Mouse (Mus musculus) inflammation-experienced regulatory T-cells, adult 6 months (primary cell): ENCODE measurements around the gene Fbxo40. TPM values are rescaled to one million over a fixed set of nuclear protein-coding genes. Genes with fewer than 3 reads are reported as not detected.

ENCODE experiments used
- ATAC-seq: one replicate; pipeline ENCODE4 v1.8.0; 2017
- polyA plus RNA-seq, 3 experiments: library from polyadenylated mRNA; unstranded; fragments of 100-300 nt; shearing (Covaris generic); gene quantifications; one replicate each; pipeline ENCODE4 v1.2.1; 2017

Fbxo40 gene
- under 1 TPM; 0.40 to 0.55 (median 0.45) TPM for polyA plus RNA-seq

DNA sequence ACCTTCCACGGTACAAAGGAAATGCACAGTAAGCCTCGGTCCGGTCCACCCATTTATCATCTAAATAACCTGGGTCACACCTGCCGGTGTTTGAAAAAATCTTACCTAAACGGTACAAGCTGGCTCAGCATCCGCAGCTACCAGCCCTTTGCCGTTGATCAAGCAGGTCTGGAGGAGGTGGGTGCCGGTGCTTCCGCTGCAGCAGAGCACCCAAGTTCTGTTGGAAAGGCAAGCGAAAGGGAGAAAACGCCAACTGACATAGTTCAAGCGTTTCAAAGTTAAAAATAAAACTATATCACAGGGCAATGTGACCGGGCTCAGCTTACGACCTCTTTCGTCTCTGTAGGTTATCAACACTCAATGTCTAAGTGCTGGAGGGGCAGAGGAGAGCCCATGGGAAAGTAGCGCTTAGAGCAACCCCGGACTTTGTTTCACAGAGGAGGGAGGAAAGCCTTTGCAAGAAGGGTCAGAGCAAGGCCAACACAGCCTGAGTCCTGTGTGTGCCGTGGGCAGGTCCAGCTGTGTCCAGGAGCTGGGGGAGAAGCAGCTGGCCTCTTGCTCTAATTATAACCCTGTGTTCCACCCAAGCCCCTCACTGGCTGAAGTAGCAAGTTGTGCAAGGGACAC lies at the start of gene Fbxo40:
Gene Fbxo40, minus strand, starts transcription at position 469 of the 627 bp plus-strand sequence.
- no peak for ATAC-seq

DNA sequence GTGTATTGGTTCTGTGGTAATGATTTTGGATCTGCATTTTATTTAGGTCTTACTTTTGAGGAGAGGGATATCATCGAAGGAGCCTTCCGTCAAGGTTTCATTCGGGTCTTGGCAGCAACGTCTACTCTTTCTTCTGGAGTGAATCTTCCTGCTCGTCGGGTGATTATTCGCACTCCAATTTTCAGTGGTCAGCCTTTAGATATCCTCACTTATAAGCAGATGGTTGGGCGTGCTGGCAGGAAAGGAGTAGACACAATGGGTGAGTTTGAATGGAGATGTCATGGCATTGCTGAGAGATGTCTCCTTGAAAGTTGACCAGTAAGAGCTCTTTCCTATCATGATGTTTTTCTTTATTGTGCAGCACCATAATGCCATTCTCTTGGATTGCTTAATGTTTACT lies 44.5 kb upstream of the Fbxo40 start:
- ATAC-seq = no peak

DNA sequence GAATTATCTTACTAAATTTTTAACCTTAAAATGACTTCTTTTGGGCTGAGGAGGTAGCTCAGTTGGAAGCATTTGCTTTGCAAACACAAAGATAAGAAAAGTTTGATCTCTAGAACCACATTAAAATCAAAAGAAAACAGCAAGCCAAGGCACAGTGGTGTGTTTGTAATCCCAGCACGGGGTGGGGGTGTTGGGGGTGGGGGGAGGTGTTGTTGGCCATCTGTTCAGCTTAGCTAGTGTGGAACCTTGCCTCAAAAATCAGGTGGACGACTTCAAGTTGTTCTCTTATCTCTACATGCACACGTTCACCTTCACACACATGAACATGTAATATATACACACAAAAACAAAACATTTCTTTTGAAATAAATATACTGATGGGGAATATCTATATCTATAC lies 41.7 kb upstream of the Fbxo40 start:
- ATAC-seq = no peak

DNA sequence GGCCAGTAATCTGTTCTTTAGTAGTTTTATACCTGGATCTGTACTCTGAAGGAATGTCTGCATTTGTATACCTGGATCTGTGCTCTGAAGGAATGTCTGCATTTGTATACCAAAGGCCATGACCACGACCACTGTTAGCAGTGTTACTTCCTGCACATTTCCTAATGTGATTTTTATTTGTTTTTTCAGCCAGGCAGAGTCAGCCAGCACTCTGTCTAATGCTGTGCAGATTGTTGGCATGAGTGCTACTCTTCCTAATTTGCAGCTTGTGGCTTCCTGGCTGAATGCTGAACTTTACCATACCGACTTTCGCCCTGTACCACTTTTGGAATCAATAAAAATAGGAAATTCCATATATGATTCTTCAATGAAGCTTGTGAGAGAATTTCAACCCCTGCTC lies 37.3 kb upstream of the Fbxo40 start:
- no peak for ATAC-seq

DNA sequence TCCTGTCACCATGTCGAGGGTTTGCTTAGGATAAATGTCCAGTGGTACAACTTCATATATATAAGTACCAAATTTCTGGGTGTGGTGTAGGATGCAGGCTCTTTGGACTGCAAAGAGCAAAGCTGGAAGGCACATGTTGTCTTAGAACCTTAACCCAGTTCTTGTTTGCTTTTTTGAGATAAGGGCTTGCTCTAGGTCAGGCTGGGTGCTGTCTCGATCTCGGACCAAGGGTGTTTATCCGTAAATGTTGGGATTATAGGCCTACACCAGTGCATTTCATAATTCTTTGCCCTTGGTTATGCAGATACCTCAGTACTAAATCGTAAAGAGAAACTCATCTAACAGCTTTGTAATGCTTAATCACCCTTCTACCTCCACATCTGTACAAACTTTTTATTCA lies 22.1 kb upstream of the Fbxo40 start:
- ATAC-seq = no peak

DNA sequence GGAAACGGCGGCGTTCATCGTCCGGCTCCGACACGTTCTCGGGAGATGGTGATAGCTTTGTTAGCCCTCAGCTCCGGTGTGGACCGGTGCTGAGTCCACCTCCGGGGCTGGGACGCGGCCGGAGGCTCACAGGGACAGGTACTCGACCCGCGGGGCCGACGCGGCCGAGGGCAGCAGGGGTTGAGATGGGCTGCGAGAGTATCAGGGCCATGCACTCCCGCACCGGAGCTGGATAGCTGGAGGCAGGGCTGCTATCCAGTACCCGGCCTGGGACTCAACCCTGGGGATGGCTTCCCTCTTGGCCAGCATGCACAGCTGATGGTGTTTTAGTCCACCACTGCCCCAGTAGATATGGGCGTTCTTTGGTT lies 21.6 kb upstream of the Fbxo40 start:
- no peak for ATAC-seq

DNA sequence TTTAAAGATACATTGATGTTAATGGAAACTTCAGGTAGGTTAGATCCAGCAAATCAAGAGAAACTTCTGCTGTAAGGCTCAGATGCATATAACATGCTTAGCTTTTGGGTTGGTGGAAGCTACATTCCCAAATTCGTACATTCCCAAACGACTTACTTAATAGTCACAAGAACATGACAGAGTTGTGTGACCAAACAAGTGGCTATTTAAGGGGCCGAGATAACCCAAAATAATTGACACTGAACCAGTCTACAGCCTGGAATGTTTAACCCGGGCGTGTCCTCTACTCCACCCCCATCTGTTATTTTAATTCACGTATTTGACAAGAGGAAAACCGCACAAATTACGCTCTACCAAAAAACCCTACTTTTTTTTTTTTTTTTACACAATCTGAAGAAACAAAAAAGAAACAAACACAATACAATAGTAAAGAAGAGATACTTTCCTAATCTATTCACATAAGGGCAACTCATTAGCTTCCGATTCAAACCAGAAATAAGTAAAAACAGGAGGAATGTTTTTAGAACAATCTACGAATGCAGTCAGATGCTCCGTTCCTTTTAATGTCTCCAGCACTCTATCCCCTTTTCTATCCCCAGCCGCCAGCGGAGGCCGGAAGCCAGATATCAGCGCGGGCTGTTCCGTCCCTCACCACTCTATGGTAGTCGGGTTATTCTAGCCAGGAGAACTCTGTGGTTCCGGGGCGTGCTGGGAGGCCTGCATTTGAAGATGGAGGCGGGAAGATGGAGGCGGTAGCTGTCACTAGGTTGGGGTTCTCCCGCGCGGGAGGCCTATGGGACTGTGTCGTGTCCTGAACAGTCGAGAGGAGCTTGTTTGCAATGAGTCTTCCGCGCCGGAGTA lies 21.0 kb upstream of the Fbxo40 start, which contains the start of gene Polq:
Gene Polq, plus strand, starts transcription at position 726 of the 861 bp plus-strand sequence.
- peak; percentile 98 for ATAC-seq

DNA sequence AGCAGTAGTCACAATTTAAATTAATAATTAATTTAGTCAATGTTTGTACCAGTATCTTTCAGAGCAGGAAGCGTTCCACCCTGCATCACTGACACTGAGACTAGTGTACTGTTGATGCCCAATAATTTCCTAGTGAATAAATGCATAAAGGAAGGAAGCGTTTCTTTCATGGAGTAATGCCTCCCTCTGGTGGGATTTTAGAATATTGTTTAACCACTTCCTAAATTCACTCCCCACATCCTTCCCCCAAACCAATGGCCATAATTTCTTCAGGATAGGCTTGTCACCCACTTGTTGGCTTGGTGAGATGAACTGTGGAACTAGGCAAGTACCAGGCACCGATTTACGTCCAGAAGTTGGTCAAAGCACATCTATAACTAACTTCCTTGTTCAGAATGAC lies 20.1 kb upstream of the Fbxo40 start:
- peak; percentile 46 for ATAC-seq

DNA sequence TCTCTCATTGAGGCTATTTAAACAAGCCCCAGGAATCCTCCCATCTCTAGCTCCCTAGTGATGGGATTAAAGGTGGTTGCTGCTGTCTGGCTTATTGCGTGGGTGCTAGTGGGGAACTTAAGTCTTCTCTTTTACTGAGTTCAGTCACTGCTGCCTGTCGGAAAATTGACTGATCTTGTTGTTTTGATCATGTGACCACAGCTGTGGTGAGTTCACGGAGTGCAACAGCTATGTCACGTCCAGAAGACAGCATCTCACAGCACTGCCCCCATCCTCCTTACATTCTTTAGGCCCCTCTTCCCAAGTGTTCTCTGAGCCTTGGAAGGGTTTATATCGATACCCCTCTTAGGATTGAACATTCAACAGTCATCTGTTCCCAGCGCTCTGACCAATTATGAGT lies 19.0 kb upstream of the Fbxo40 start:
- no peak for ATAC-seq

DNA sequence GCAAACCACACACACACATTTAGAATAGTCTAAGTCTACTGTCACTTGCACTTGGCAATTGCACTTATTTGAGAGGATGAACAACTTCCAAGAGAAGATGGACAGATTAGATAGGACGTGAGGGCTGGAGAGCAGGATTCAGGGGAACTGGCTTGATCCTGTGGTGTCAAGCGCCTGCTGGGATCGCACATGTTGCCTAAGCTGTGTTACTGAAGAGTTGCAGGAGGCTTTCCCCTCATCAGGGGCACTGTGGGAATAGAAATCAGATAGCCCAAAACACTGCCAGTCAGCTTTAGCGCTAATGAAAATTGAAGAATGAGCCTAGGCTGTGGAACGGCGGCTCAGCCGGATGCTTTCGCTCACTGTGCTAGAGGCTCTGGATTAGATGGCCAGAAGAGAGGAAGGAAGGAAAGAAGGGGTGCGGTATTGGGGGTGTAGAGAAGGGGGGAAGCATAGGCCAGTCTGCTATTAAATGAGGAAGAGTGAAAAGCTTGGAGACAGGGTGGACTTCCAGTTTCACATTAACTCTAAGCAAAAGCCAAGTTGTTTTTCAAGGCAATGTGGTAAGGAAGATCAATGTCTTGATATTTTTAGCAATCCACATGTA lies 9.2 kb upstream of the Fbxo40 start:
- no peak for ATAC-seq

DNA sequence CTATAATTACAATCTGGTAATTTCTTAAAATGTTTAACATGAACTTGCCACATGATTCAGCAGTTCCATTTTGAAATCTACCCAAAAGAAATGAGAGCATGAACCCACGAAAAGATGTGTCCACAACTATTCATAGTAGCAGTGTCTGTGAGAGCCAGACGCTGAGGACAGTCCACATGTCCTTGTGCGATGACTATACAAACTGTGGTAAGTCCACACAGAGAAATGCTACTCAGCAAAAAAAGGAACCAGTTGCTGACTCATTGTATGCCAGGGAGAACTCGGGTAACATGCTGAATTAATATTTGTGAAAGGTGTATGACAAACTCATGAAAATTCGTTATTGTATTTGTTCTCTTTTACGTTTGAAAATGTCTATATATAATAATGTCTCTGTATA lies 7.4 kb upstream of the Fbxo40 start:
- no peak for ATAC-seq

DNA sequence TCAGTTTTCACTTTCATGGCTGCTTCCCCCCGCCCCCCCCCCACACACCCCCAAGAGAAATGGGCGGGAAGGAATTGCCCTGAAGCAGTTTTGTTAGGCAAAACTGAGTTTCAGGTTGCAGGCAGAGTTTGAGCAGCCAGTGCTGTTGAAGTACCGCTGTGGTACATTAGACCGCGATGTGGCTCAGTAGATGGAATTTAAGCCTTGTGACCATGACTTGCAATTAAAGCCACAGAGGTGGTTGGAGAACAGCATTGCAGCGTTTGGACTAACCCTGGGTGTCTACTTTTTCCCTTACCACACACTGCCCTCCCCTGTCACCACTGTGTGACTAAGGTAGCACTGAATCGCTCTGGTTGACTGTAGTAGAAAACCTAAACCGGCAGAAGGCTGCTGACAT lies 774 bp downstream of the Fbxo40 start:
- ATAC-seq = peak; percentile 20

DNA sequence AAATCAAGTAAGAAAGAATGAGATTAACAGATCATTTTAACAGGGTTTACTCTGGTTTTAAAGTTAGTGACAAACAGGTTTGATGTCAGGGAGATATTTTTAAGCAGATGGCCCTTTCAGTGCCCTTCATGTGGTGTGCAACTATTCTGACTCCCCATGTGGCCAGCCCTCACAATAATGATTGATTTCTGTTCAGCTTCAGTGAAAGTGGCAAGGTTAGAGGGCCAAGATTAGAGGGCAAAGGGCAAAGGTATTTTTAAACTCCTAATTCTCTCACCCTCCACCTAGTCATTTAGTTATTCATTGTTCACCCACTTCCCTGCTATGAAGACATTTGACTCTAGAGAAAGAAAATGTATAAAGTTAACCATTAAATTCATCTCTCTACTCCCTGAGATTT lies 2.2 kb downstream of the Fbxo40 start:
- no peak for ATAC-seq

DNA sequence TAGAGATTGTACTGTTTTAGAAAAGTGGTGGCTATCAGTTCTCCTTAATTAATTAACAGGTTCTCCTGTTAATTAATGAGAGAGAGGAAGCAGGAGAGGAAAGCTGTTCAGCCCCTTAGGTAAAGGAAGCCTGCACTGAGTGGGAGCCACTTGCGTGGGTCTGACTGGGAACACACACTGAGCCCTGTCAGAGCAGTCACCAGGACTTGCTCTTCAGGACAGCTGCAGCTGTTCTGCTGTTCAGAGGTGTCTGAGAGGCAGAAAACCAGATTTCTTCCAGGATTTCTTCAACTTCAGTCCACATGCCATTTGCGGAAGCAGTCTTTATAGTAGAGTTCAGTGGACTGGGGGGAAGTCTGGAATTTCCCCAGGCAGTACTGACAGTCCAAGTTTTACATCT lies 2.9 kb downstream of the Fbxo40 start:
- no peak for ATAC-seq

DNA sequence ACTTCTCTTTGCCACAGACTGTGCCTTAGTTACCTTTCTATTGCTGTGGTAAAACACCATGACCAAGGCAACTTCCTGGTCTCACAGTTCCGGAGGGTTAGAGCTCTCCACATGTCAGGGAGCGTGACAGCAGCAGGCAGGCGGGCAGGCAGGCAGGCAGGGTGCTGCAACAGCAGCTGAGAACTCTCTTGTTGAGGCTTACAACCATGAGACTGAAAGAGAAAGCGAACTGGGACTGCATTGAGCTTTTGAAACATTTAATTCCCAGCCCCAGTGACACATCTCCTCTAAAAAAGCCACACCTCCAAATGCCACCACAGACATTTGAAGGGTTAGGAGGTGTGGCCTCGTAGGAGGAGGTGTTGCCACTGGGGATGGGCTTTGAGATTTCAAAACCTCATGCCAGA lies 4.6 kb downstream of the Fbxo40 start:
- ATAC-seq = peak; percentile 80

DNA sequence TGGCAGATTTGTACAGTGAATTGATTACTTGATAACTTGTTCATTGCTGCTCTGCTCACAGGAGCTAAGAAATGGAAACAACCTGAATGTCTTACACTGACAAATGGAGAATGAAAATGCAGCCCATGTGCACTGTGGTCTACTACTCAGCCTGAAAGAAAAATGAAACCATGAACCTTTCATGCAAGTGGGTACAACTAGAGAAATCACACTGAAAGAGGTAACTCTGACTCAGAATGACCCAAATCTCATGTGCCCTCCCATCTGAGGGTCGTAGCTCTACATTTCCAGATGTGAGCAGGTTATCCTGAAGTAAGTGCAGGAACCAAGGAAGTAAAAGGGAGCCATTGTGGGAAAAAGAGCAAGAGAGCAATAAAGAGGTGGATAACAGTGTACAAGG lies 6.5 kb downstream of the Fbxo40 start:
- ATAC-seq = no peak

DNA sequence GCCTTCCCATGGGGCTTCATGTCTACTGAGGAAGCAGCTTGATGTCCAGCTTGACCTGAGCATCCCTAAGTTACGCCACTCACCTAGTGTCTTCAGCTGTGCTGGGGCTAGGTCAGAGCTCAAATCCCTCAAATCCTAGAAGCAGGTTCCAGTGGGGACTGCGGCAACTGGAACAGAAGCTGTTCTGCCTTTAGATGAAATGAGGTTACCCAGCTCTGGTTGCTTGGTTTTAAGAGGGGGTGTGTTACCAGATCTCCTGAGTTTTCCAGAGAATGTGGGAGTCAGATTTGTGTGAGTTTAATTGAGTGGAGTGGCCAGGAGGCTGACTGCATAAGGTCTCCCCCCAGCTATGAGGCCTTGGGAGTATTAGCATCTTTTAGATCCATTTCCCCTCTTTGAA lies 11.1 kb downstream of the Fbxo40 start:
- ATAC-seq = no peak

DNA sequence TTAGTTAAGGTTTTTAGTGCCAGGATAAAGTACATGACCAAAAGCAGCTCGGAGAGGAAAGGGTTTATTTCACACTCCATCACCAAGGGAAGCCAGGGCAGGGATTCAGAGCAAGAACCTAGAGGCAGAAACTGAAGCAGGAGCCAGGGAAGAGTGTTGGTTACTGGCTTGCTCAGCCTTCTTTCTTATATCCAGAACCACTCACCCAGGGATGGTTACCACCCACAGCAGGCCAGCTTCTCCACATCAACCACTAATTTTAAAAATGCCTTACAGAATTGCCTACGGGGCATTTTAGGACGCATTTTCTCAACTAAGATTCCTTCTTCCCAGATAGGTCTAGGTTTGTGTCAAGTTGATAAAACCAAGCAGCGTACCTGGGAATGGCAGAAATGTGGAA lies 26.9 kb downstream of the Fbxo40 start:
- ATAC-seq = no peak

DNA sequence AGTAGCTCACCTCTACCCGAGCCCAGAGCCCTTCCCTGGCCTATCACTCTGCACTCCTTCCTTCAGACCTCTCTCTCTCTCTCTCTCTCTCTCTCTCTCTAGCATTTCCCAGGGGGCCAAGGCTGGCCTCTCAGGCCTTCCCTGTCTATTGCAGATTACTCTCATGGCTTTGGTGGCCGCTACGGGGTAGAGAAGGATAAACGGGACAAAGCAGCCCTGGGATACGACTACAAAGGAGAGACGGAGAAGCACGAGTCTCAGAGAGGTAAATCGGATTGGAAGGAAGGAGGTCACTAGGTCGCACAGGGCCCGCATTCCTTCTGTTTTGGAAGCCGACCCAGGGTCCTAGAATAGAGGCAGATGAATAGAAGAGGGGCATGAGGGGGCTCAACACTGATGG lies 35.2 kb downstream of the Fbxo40 start:
- no peak for ATAC-seq

DNA sequence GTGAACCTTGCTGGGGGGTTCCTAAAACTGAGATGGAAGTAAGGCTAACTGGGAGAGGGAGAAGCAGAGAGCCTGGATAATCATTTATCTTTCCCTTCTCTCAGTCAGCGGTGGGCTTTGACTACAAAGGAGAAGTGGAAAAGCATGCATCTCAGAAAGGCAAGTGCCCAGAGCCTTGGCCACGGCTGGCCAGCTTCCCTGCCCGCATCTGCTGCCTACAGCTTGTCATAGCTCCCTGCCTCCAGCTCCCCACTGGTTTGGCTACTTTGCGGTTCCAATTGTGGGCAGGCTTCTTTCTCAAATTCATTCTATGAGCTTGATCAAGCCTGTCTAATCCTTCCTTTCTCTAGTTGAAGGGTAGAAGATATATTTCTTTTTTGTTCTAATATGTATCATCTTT lies 39.2 kb downstream of the Fbxo40 start:
- ATAC-seq = no peak

DNA sequence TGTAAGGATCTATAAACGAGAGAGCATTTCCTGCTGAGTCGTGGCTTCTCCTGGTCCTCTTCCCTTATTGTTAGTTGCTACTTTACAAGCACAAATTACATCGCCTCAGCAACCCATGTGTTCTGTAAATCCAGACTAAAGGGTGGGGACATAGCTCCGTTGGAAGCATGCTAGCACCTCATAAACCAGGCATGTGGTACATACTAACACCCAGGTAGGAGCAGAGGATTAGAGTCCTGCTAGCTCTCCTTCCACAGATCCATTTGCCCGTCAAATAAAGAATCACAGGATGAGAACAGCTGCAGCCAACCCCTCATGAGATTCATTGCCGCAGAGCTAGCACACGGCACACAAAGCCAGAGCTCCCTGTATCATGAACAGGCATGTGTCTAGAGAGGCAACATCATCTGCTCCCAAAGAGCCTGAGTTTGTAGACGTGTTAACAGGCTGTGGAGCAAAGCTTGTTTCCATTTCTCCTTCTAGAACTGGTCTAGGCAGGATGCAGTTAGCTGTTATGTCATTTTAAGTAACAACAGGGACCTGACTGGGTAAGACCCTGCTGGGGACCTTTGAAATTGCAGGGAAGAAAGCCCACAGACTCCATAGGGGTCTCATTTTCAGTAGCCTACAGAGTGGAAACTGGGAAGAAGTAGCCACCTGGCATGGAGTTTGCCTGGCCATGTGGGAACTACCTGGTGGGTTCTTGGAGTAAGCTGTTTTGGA lies 40.5 kb downstream of the Fbxo40 start:
- no peak for ATAC-seq

DNA sequence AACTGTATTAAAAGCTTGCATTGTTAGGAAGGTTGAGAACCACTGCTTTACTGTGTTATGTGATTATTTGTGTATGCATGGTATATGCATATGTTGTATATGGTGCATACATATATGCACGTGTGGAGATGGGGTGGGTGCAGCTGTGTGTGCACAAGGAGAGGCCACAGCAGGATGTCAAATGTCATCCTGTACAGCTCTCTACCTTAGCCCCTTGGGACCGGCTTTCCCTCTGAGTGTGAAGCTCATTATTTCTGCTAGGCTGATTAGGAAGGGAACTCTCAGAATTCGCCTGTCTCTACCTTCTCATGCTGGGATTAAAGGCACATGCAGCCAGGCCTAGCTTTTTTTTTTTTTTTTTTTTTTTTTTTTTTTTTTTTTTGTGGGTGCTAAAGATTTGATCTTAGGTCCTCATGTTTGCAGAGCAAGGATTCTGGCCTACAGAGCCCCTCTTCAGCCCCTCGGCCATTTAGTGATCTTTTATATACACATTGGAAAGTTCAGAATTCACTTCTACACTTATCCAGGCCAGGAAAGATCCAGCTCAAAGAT lies 42.5 kb downstream of the Fbxo40 start:
- no peak for ATAC-seq
